Mouse (Mus musculus) CH12.LX (cell line): ENCODE data around the gene Plscr4.

Source experiments
- CTCF ChIP-seq, 2 experiments: IDR thresholded peaks in 1 of 2; conservative IDR thresholded peaks in 1 of 2; 2 replicates each; pipeline ENCODE4 v1.5.1; 2011 to 2012; ENCODE audit warnings: low read depth in 2 of 2, low read length in 2 of 2, improper control_type of control experiment in 1 of 2, inconsistent platforms in 1 of 2, mild to moderate bottlenecking in 1 of 2, moderate library complexity in 1 of 2
- E2F4 ChIP-seq: IDR thresholded peaks from 2 replicates; pipeline ENCODE4 v1.6.1; 2011; ENCODE audit warnings: low read depth, low read length, improper control_type of control experiment; ENCODE audit not compliant: insufficient replicate concordance
- EP300 ChIP-seq: IDR thresholded peaks from 2 replicates; pipeline ENCODE4 v1.6.1; 2011; ENCODE audit warnings: low read length, improper control_type of control experiment

- no peak for TF ChIP-seq CTCF (conservative IDR thresholded peaks at IDR 0.05 in 1 of 2, IDR thresholded peaks at IDR 0.05 in 1 of 2; ENCODE audit: low read depth in 2 of 2, low read length in 2 of 2)
- no peak for TF ChIP-seq E2F4
- TF ChIP-seq EP300, result no peak
Measured at GRCm38 (mm10) chr9:92504889-92505288, 47.7 kb downstream of the Plscr4 start.
